Mouse (Mus musculus): ENCODE data around the gene Ociad2. TPM values are rescaled to one million over a fixed set of nuclear protein-coding genes. Genes with fewer than 3 reads are reported as not detected.

Gene Ociad2
- 10 to 100 TPM; 67.0 to 74.9 TPM for total RNA-seq (2021)
- long read RNA-seq, experiment 1, transcript Ociad2-201 (7 exons, 2,554 nt) = major isoform, 143 of 157 reads
- long read RNA-seq, experiment 1, partial matches to known transcripts = 2 of 157 reads
- long read RNA-seq, experiment 1, other reads (novel, unspliced or antisense) = 11 of 157 reads
- long read RNA-seq, experiment 2, transcript Ociad2-201 (7 exons, 2,554 nt) = major isoform, 102 of 112 reads
- long read RNA-seq, experiment 2, partial matches to known transcripts = 2 of 112 reads
- long read RNA-seq, experiment 2, other reads (novel, unspliced or antisense) = 8 of 112 reads

DNA sequence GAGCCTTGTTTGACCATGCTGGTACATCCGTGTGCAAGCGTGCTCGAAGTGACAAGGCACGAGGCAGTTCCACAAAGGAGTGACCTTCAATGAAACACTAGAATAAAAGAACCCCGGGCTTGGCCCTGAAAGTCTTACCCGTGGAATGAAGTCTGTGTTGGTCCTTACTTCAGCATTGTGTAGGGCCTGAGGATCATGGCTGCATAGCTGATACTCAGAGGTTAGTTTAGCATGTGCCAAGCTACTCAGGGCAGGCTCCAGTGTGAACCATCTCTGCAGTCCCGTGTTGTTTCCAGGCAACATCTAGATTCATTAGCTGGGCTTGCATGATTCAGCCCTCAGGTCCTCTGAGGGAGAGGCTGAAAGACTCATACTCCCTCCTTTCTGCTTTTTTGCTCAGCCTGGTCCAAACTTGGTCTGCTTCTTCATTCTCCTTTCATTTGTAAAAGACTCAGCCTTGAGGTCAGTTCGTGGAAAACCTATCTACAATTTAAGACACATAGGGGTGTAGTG is at the start of gene Ociad2:
TSS of gene Ociad2 (minus strand) at position 306 of the 513 bp plus-strand sequence.
- no peak for DNase-seq (ENCODE audit: low spot score)

DNA sequence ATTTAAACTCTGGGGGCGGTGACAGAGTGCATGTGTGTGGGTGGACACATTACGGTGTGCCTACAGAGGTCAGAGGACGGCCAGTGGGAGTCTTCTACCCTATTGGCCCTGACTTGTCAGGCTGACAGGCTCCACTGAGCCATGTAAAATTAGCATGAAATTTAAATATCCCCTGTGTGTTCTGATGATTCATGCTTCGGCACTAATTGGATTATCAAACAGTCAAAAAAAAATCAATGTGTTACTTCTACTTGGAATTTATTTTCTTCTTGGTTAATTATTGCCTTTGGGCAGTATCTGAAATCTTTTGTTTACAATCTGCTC is 42.8 kb upstream of the Ociad2 start:
- no peak for DNase-seq (ENCODE audit: low spot score)

DNA sequence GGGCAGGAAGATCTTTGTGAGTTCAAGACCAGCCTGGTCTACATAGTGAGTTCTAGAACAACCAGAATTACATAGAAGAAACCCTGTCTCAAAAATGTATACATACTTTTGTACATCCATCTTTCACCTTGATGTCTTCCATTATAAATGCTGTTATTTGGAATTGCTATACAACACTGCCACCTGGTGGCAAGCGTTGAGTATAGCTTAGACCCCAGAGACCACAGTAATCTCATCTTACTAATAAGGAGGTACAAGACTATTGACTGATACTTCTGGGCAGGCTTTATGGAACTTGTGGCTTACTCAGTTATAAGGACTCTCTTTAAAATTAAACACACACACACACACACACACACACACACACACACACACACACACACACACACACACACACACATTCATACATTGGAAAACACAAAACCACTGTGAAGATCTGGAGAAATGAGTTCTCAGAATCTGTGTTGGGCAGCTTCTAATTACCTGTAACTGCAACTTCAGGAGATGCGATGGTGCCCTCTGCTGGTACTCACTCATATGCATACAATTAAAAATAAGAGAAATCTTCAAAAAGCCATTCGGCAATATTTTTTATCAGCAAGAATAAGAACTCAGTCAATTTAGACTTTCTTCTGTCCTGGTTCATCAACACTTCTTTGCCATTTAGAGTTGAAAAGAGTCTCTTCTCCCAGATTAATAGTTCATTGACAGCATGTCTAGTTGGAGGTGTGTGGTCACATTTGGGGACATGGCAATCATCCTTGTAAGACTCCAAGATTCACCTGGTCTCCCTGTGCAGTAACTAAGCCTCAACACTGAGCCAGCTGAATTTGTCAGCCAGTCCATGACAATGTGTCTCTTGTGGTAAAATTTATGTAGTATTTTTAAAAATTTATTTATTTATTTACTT is 42.2 kb upstream of the Ociad2 start:
- DNase-seq (ENCODE audit: low spot score) = peak; percentile 74

DNA sequence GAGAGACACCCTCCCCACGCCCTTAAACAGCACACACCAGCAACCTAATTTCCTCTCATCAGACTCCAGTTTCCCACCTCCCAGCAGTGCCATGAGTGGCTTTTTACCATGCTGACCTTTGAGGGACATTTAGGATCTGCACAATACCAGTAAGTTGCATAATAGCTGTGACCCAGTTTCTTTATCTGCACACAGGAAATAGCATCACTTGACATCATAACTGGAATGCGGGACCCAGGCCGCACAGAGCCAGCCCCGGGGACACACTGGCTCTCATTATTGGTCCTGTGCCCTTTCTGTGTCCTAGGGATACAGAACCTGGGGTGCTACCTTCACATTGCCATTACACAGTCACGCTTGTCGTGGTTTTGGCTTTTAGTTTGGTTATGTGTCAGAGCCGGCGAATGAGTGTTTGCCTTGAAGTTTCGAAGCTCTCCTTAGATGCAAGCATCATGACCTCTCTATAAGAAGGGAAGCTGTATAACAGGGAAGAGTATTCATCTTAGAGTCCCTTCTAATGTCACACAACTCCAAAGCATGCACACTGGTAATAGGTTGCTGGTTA is 41.2 kb upstream of the Ociad2 start:
- no peak for DNase-seq (ENCODE audit: low spot score)

DNA sequence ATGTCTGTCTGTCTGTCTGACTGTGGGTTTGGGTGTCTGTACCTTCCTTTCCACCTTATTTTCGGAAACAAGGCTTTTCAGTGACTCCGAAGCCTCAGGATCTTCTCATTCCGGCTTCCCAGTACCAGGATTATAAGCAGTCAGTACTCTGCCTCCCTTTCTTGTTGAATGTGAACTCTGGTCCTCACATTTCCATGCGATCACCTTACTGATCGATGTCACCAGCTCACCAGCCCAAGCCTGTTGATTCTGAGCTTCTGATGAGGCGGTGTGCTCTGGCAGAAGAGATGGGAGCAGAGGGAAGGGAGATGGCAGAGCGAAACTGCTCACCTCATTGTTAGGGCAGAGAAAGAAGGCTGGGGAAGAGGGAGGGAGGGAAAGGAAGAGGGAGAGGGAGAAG is 40.7 kb upstream of the Ociad2 start:
- DNase-seq (ENCODE audit: low spot score) = no peak

DNA sequence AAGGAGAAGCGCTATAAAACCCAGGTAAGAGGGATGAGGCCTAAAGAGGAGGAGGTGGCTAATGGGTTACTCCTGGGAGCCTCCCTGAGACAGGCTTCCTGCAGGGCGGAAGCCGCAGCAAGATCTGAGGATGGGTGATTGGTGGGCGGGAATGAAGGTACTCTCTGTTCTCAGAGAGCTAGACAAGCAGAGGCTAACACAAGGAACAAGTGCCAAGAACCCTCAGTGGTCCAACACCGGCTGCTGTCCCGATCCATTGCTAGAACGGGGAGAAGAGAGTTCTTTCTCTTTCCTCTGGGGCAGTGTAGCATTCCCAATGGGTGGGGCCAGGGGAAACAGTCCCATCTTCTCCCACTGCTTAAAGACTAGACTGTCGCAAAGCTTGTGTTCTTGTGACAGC is 40.0 kb upstream of the Ociad2 start:
- DNase-seq (ENCODE audit: low spot score) = no peak

DNA sequence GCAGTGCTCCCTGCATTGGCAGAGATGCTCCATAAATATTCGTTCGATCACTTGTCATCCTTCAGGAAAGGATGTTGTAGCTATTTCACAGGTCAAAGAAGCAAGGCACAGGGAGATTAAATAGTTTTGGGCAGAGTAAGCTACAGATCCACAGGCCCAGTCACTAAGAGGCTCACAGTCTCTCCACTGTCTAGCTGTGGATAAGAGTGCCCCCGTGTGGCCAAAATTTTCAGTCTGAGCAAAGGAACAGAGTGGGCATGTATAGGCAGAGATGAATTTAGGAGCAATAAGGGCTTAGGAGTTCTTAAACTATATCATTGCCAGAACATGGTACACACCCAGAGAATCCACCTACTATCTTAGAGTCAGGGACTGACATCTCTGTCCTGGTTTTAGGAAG is 39.1 kb upstream of the Ociad2 start:
- peak; percentile 86 for DNase-seq (ENCODE audit: low spot score)

DNA sequence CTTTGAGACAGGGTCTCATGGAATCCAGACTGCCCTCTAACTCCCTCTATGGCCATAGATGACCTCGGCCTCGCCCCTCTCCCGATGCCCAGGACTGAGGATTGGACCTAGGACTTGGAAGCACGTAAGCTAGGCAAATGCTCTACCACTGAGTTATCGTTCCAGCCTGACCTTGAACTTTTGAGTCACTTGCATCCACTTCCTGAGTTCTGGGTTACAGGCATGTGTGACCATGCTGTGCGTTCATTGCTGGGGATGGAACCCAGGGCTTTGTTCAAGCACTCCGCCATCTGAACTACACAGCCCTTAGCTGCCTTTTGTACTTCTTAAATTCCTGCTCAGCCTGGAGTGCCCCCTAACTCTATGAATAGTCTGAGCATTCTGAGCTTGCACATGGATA is 35.7 kb upstream of the Ociad2 start:
- DNase-seq (ENCODE audit: low spot score) = no peak

DNA sequence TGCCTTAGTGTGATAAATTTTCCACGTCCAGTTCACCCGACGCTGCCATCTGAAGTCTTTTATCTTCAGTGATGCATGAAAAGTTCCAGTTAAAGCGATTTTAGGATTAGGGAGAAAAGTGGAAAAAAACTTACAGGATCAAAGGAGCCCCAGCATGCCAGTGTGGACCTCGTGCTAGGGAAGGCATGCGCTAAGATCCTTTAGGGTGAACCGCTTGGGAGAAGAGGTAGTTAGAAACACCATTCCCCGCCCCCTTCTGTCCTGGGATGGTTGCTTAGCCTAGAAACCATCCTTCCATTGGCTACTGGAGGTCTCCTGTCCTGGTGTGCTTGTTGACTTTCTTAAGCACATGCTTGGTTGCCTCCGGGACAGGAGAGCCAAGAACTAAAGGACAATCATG is 35.2 kb upstream of the Ociad2 start:
- DNase-seq (ENCODE audit: low spot score) = no peak

DNA sequence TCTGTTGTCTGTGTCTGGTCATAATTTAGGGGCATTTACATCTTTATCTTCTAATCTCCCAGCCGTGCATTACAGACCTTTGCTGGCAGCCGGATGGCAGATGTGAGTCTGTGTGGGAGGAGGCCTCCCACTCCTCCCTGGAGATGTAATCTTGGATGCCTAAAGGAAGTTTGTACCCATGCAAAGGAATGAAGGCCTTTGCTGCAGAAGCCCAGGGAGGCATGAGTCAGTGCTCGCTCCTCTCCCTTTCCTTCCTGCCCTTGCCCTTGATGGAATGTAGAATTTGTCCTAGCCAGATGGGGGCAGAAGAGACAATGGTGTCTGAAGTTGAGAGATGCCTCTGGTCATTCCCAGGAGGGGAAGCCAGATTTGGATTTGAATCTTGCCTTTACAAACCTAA is 32.4 kb upstream of the Ociad2 start:
- DNase-seq (ENCODE audit: low spot score) = no peak

DNA sequence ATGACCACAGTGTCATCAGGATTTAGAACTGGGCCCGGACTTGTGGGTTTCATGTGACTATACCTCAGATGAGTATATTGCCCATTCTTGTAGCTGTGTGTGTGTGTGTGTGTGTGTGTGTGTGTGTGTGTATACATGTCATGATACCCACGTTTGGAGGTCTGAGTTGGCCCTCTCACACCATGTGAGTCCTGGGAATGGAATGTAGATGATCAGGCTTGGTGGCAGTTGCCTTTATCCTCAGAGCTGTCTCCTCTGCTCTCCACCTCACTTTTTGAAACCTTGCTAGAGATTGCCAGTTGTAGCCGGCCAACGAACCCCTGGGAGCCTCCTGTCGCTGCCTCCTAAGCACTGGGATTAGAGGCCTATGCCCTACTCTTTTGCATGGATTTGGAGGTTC is 31.8 kb upstream of the Ociad2 start:
- no peak for DNase-seq (ENCODE audit: low spot score)

DNA sequence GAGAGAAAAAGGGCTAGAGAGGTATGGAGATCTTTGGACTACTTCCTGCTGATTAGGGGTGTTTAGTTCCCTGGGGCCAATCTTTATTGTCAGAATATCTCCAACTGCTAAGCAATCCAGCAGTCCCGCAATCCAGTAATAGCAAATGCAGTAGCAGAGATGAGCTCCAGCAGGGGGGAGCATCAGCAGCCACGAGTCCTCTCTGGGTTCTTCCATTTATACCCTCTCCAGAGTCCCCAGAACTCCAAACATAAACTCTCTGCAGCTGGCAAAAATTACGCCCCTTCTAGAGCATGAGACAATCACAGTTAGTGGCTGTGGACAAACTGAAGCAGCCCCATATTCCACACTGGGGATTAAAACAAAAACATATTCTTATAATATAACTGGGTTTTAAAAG is 28.9 kb upstream of the Ociad2 start:
- DNase-seq (ENCODE audit: low spot score) = no peak

DNA sequence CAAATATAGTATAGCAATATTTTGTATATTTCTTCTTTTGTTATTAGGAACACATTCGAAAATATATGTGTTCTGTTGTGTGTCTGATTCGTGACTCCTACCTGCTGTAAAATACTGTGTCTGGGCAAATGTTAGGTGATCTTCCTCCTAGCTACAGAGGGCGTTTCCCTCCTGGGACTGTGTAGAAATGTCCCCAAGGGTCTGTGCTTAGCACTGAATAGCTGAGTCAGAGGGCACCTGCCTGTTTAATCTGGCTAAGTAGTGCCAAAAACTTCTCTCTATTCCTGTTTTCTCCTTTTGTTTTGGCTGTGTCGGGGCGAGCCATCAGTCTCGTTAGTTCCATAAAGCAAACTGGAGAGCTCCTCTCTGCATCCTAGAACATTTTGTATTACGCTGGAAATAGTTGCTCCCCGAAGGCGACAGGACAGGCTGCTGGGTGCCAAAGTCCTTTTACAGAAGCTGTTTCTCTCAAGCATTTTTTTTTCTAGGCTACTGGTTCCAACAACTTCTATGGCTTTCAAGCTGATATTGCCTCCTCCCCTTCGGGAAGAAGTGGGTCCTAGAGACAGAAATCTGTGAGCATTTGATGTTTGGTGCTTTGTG is 28.1 kb upstream of the Ociad2 start:
- DNase-seq (ENCODE audit: low spot score) = no peak

DNA sequence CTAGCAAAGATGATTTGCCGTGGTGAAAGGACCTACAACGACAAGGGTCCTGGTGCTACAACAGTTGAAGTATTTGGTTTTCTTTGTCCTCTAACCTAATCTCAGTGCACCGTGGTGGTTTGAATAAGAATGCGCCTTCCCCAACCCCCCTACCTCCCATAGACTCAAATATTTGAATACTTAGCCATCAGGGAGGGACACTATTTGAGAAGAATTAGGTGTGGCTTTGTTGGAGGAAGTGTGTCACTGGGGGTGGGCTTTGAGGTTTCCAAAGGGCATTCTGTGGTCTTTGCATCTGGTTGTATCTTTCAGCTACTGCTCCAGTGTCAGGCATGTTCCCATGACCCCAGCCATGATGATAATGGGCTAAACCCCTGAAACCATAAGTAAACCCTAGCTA is 27.1 kb upstream of the Ociad2 start:
- DNase-seq (ENCODE audit: low spot score) = no peak

DNA sequence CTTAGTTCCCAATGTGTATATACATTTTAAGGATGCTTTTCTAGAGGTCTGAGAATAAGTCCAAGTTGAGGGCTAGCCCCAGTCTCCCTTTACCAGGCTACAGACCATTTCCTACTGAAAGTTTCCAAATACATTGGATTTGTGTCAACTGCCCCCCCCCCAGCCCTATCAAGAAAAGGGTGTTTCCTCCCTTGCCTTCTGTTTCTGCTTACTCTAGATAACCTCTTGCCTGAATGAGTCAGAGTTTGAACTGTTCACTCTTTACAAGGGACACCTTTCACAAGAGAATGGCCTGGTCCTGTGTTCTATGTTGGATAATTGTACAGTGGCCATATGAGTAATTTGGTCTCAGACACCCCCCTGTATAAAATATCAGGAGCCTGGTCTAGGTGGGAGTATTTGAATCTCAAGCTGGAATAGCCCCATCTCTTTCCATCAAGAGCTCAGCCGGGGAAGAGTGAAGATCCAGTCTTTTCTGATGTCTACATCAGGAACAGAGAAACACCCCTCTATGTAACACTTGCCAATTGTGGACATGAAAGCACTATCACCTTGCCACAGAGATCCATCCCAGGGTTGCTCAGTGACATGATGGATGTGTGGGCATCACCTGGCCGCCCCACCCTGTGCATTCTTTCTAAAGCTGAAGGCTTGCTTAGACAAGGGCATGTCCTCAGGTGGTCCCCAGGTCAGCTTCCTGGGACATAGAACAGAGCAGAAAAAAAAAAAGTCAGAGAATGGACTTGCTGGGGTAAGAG is 23.5 kb upstream of the Ociad2 start:
- no peak for DNase-seq (ENCODE audit: low spot score)

DNA sequence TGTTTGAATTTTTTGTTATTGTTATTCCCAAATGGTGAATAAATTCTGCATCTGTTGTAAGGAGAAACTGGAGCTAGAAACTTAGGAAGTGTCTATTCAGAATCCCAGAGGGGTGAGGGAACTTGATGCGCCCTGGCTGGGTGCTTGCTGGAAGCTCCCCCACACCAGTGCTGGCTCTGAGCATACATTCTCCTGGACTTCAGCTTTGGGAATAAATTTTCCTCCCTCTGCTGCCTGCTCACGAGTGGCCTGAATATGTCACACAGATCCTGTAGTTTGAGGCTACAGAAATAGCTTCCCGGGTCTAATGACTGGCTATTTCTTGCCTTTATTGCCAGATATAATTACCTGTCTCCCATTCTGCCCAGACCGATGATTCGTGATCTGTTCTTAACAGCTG is 22.0 kb upstream of the Ociad2 start:
- DNase-seq (ENCODE audit: low spot score) = peak; percentile 73

DNA sequence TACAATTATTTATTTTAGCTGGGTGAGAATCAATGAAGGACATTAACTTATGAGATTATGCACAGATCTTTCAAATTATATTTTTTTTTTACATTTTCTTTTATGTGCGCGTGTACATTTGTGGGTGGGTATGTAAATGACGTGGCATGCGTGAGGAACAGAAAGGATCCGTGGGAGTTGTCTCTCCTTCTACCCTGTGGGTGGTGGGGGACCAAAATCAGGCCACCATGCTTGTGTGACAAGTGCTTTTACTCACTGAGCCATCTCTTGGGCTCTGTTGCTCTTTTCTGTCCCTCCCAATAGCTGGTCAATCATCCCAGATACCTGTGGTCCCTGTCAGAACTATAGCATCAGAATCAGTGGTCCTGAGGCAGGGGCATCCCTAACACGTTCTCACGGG is 21.5 kb upstream of the Ociad2 start:
- no peak for DNase-seq (ENCODE audit: low spot score)

DNA sequence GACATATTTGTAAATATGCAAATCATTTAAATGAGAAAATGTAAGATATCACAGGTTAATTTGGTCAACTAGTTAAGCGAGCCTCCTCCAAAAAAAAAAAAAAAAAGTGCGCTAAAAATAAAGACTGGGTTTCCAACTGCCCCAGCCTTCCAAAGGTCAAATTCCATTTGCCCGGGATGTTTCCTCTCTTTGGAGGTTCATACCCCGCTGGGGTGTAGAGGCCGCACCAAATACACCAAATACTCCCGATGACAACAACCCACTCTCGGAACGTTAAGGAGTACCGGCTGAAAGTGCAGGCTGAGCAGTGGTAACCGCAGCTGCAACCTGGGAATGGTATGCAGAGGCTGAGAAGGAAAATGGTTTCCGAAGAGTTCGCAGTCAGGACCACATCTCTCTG is 19.4 kb upstream of the Ociad2 start:
- DNase-seq (ENCODE audit: low spot score) = no peak

DNA sequence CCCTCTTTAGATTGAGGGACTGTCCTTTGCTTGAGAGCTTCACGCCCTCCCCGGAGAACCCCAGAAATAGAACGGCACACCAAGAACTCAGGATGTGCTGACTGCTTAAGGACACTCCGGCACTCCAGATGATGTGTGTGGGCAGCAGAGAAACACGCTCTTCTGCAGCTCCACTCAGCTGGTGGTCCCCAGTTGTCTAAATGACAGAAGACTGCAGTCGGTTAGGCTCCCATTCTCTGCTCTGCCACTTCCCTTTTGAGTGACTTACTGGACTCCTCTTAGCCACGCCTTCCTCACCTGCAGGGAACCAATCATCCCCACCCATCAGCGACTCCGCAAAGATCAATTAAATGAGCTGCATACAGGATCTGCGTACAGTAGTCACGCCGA is 18.9 kb upstream of the Ociad2 start:
- no peak for DNase-seq (ENCODE audit: low spot score)

DNA sequence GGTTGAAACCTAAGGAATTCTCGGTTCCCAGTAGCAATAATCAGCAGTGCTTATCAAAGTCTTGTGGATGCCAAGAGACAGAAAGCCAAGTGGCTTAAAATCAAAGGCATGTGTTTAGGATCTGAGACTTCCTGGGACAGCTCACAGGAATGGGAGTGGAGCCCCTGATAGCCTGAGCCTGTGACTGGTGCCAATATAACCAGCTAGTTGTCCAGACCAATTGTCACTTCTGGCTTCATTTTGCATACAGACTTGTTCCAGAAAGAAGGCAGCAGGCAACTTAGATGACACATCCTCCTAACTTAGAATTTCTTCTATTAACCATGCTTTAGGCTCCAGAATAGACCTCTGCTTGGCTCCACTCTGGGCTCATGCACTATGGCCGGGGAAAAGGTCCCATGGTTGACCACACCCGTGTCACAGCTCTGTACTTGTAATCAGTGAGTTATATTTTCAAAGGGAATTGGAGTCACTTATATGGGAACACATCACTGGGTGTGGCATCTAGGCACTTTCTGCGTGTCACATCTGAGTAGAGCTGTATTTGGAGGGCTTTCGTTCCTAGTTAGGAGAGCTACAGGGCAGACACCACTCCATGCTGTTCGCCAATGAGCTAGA is 18.4 kb upstream of the Ociad2 start:
- DNase-seq (ENCODE audit: low spot score) = no peak

DNA sequence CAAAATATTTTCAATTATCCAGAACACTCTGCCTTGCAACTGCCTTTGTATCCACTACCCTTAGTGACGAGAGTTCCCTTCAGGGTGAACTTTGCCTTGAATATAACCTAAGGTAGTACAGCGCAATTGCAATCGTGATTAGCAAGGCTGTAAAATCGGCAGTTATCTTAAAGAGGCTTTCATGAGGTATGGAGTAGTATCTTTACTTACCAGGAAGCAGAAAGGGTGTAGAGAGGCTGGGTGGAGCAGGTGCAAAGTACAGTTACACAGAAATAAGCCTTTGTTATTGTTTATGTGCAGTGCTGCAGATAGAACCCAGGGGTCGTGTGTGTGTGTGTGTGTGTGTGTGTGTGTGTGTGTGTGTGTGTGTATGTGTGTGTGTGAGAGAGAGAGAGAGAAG is 14.6 kb upstream of the Ociad2 start:
- no peak for DNase-seq (ENCODE audit: low spot score)

Measured in gastrocnemius, adult 18-20 months (tissue).